Mouse (Mus musculus) retina, postnatal 1 day (tissue): ENCODE measurements around the gene Cfap69.

Source experiments
- DNase-seq: peaks from one replicate; pipeline ENCODE4 v3.0.0-alpha.2; 2012

Cfap69 gene

DNA sequence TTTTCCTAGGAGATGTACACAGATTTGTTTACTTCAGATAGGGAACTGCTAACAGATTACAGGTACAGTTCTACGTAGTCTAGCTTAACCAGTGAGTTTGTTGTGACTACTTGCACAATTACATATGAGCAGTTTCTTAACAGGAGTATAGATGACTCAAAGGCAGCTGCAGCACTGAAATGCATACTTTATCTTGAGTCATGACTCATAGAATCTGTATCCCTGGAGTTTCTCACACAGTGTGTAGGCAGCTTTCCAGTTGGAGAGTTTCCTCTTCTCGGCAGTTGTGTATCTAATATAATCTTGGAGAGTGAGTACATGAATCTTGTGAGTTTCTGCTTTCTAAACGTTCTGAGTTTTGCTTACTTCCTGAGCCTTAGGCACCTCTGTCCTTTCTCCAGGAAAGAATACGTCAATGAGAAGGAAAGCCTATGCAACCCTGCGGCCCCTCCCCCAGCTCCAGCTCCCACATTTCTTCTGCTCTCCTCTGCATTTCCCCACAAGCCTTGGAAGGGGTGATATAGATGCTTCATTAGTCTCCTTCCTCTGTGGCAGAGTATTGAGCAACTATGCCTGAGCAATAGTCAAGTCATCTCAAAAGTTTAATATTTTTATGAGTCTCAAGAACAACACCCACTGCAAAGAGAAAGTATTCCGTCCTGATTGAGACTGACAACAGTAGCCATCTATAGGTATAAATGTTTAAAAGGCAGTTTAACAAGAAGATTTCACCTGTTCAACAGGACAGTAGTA is 15.0 kb downstream of the Cfap69 start:
- no peak for DNase-seq

DNA sequence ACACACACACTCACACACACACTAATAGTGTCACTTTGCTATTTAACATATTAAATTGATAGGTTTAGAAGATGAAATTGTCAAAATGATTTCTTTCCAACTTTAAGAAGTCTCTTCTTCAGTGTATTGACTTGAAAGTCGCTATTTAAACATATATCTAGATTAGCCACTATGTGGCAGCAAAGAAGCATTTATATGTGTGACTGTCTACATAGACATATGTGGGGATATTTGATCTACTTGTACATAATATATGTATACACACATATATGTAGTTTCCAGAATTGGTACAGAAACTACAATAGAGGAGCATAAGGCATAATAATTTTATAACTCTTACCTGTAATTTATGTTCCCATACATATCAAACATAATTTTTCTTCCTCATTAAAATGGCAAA is 17.9 kb downstream of the Cfap69 start:
- DNase-seq = peak; percentile 40

DNA sequence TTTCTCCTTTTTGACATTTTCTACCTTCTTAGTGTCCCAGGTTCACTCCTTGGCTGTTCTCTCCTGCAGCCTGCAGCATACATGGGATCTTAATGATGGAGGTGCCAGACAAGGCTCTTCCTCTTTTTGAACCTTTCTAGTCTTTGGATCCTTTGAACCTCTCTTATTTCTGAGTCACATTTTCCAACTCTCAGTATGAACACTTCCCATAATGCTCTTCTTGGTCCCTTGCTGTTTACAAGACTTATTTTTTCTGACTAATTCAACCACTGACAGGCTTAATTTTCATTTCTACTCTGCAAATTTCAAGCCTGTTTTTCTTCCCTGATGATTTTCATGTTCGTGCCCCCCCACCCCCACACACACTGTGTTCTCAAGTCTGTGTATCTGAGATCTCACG is 25.5 kb downstream of the Cfap69 start:
- DNase-seq = no peak

DNA sequence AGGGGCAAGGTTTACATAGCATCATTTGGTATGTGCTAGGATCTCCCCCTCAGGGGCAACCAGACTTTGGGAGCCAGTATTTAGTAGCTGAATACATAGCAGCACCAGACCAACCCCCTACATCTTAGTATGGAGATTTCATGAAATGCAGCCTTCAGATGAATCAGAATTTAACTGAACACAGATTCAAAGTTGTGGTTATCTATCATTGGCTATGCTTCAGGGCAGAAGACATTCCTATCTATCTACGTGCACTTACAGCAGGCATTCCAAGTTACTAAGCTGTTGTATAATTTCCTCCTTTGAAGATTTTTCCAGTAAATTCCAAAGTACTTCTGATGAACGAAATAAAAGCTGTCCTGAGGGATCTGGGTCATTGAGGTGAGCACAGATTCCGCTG is 38.5 kb downstream of the Cfap69 start:
- no peak for DNase-seq

DNA sequence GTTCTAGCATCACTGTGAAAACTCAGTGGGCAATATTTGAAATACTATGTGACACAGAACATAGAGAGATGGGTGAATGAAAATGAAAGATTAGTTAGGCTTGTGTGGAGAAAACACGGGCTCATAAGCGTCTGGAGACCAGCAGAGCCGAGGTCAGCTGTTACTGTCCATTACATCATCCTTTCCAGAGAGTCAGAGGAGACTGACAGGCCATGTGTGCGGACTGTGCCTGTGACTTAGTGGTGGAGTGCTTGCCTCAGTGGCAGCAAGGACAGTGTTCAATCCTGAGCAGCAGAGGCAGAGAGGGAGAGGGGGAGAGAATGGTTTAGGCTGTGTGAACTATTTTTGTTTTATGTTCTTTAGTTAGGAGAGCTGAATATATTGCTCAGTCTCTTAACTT is 45.7 kb downstream of the Cfap69 start:
- DNase-seq = no peak

DNA sequence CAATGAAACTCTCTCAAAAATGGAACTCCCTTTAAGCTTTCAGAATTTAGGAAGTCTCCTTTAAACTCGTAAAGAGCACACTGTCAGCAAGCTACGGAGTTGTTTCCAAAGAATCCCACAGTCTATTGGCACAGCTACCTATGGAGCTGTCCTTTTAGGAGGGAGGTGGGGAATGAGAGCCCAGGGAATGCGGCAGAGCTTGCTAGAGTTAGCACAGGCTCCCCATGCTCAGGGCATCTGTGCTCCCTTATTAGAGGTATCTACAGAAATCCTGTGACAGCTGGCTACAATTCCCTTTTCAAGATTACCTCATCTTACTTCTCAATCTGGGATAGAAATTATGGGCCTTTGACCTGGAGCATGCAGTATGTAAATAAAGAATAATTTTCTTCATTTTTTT is 53.5 kb downstream of the Cfap69 start:
- DNase-seq = no peak

DNA sequence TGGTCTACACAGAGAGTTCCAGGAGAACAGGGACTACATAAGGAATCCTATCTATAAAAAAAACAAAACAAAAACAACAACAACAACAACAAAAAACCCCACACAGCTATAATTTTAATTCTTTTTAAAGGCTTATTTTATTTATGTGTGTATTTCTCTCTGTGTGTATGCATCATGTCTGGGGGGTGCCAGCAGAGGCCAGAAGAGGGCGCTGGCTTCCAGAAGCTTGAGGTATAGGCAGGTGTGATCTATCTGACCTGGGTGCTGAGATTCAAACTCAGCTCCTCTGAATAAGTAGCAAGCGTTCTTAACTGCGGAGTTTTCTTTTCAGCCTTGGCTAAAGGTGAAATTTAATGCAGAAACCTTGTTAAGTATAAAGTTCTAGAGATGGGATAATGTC is 76.4 kb downstream of the Cfap69 start:
- no peak for DNase-seq

DNA sequence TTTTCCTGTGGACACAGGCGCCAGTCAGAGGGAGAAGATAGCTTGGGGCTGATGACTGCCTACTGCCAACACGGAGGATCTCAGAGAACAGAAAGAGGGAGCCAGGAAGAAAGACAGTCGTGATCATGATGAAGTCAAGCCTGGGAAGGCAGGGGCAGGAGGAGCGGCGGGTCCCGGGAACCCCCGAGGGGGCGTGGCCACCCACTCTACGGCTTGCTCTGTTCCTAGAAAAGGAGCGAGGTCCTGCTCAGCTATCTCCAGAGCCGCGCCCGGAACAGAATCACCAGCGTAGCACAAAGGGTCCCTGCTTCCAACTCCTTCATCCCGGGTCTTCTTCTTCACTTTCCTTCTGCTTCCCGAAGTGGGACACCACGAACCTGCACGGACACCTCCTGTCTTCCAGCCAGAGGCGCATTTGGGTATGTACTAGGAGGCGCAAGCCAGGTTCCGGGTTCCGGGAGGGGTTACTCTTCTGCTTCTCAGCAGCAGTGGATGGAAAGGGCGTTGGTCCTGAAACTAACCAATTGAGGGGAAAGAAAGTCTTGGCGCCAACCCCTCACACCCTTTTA is 90.2 kb downstream of the Cfap69 start, which contains the start of gene Gm8773:
Gene Gm8773 (plus strand): TSS at position 51 of the 569 bp plus-strand sequence.
- peak; percentile 59 for DNase-seq

DNA sequence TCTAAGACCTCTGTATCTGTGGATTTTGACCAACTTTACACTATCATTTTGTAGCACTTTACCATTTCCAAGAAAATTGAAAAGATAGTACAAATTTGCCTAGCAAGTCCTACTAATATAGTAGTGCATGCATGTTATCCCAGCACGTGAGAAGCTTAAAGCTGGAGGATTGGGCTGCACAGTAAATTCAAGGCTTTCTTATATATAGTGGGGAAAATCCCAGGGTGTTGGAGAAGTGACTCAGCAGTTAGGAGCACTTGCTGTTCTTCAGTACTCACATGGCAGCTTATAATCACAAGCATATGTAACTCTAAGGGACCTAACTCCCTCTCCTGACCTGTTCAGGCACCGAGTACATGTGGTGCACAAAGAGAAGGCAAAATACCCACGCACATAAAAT is 101.6 kb downstream of the Cfap69 start:
- DNase-seq = no peak

DNA sequence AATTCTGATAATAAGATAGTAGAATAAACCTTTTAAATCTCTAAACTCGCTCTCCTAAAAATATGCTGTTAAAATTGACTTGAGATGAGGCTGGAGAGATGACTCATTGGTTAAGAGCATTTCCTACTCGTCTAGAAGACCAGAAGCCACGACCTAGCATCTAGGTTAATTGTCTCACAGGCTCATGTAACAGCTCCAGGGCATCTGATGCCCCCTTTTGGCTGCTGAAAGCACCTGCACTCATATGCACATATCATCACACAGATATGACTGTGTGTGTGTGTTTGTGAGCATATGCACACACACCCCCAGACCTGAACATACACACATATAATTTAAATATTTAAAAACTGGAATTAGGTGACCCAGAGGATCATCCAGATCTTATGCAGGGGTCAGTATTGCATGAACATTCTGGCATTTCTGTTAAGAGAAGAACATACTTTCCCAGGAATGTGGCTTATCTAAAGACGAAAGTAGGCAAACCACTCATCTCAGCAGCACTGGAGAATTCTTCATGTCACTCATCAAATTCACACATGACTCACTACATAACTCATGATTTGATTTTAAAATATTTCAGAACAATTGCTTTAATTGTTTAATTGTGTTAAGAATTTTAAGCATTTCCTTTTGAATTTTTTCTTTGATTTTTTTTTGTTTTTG is 102.9 kb downstream of the Cfap69 start:
- DNase-seq = no peak

DNA sequence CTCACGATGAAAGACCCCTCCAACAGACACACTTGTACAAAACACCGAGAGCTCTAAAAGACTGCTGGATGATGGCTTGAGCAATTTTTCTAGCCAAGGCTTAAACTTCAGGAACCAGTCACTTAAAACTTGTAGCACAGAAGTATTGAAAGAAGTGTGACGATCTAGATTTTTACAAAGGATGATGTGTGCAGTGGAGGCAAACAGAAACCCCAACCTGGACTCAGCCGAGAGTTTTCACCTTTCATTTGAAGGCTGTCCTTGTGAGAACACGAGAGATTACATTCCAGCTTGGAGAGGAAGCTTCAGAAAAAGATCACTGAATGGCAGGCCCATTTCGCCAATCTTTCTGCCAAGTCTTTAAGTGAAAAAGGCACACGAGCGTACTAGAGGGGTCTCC is 104.2 kb downstream of the Cfap69 start:
- no peak for DNase-seq

DNA sequence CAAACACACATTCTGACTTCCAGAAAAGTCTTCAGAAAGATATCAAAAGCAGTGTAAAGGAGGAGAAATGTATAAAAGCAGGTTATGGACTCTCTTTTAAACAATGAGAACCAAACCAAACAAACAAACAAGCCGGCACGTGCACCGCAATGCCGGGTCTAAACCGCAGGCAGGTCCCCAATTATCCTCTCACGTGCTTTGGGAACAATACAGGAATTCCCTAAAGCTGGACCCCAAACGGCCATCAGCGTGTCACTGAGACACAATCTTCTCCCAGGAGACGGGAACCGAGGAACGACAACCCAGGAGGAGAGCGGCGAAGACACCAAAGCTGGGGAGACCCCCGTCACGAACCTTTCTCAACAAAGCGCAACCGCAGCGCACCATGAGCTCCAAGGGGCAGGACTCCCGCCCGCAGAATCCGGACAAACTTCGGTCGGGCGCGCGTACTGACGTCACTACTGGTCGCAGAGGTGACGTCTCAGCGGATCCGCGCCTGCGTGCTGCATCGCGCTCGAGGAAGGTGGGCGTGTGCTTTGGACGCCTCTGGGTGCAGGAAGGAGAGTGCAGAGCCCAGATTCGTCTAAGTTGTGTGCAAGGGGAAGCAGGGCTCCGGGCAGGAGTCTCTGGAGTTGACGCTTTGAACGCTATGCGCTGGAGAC is 104.8 kb downstream of the Cfap69 start, which contains the start of gene Gtpbp10:
Gene Gtpbp10 (minus strand): TSS at position 460 of the 662 bp plus-strand sequence.
- peak; percentile 96 for DNase-seq

DNA sequence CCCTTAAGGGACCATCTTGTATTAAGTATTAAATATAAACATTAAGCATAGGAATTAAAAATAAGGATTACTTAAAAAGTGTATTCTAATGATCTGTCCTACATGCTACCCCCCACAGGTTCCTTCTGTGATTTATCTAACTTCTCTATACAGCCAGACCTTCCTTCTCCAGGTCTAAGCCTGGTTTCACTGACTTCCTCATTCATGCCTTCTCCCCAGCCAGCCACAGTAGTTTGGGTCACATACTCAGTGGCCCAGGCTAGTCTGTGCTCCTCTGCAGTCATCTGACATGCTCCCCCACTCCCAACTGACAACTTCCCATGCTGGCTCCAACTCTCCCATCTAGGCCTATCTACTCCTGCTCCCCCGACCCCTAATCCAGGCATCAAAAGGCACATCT is 112.9 kb downstream of the Cfap69 start:
- no peak for DNase-seq

DNA sequence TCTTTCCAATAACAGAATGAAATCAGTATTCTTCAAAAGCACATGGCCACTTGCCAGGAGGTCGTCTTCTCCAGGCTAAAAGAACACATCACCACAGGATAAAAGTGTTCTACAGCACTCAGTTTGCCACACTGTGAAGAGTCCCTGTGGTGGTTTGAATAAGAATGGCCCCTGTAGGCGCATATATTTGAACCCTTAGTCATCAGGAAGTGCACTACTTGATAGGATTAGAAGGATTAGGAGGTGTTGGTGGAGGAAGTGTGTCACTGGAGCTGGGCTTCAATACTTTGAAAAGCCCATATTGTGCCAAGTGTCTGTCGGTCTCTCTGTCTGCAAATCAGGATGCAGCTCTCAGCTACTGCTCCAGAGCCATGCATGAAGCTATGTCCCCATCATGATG is 123.7 kb downstream of the Cfap69 start:
- peak; percentile 3 for DNase-seq

DNA sequence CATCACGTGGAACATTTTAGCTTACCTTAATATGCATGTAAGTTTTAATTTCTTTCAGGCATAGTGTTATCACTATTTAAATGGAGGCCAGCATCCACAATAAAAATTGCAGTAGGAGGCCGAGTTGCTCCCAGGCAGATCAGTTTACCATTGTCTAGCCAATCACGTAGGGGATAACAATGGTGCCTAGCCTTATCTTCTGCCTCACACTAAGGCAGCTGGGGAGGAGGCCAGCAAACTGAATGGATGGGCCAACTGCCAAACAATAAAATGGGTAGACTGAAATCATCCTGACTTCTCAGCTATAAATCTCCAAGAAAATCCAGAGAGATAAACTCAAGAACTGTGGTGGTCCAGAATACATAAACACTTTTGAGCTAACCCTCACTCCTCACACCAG is 124.3 kb downstream of the Cfap69 start:
- no peak for DNase-seq

DNA sequence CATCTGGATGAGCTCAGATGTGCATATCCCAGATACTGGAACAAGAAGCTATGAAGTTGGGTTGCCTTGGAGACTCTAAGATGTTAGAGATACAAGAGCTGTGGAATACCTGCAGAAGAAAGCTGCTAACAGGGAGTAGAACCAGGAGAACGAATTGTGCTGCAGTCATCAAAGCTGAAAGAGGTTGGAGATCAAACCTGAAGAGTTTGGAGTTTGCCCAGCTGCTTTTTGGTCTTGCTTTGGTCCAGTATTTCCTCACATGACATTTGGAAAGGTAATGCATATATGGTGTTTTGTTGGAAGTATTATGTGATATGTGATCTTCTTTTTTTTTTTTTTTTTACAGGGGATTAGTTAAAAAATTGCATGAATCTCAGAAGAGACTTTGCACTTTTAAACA is 127.9 kb downstream of the Cfap69 start:
- DNase-seq = no peak

DNA sequence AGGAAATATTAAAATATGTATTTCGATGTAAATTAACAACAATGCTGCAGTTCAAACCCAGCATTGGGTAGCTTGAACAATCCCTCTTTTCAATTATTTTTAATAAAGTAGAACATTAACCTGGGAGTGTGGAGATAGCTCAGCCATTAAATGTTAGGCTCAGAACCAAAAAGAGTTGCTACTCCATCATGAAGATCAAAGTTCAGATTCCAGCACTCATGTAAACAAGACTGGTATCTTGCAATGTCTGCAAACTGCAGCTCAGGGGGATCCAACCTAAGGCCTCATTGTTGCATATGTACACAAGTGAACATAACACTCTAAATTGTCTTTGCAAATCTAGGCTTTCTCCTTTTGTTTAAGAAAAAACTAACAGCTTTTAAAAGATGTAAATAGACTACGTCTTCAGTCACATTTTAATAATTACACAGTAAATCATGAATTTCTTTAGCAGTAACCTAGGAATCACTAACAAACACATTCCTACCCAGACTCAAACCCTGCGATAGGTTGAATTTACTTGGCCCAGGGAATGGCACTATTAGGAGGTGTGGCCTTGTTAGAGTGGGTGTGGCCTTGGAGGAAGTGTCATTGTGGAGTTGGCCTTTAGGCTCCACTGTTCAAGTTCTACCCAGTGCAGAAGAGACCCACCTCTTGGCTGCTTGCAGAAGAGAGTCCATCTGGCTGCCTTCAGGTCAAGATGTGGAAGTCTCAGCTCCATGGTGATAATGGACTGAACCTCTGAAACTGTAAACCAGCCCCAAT is 130.2 kb downstream of the Cfap69 start:
- no peak for DNase-seq
